Mouse (Mus musculus) large intestine, adult 2 months (tissue): ENCODE data around the gene Des. TPM values are rescaled to one million over a fixed set of nuclear protein-coding genes. Genes with fewer than 3 reads are reported as not detected.
A peak's percentile ranks its signal among the peaks of the same experiment; 100 is the strongest.

ENCODE experiments used
- DNase-seq: peaks from one replicate; pipeline ENCODE4 v3.0.0-alpha.2; 2012; ENCODE audit warnings: low read depth, low spot score
- WGBS: fragments of 180-500 bp; shearing (Covaris S2); methylation state at CpG from one replicate; pipeline ENCODE4 v1.1.7; 2018; 5-methylcytosine and 5-hydroxymethylcytosine counted together
- polyA plus RNA-seq: library from polyadenylated mRNA; depleted of rRNA; stranded (reverse); fragments of >200 nt; gene quantifications from 2 replicates; pipeline ENCODE4 v1.2.3, GENCODE M21; 2012

Gene Des
- polyA plus RNA-seq, 1 experiment = 360 TPM

- whole genome bisulfite sequencing = 33% methylated on average over 2 of the region's 2 CpGs
- DNase-seq = no peak
These were observed 20.8 kb downstream of the Des start for GRCm38 (mm10) chr1:75380951-75381350.

DNA sequence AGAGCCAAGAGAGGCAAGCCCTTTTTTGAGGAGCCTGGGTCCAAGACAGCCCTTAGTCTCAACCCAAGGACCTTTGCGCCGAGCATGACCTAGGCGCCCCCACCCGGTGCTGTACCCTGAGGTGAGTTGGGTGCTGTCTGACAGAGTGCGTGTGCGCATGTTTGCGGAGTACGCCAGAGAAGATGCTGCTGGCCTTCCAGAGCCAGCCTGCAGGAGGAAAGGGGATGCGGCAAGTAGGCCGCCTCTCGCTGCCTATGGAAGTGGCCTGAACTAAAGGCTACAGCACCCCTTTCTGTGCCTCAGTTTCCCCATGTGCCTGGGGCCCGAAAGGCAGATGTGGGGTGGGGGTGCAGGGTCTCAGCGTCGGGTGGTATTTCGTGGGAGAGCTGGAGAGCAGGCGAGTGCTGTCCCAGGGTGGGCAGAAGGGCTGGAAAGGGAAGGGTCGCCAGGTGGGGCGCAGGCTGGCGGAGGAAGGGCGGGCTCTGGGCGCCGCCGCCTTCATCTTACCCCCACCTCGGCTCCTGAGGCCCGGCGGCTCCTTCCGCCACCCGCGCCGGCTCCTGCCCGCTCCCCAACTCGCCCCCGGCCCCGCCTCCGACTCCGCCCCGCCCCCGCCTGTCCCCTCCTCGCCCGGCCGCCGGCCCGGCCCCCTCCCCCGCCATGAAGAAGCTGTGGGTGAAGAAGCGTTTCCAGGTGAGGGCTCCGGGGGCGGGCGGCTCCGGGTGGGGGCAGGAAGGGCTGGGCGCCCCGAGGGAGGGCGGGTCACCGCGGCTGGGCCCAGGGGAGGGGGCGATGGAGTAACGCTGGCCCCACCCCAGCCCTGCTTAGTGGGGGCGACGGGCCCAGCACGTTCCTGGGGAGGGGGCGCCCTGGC lies 21.6 kb downstream of the Des start:
- 8% methylated on average over 32 of the region's 60 CpGs for WGBS
- DNase-seq = no peak

- no peak for DNase-seq
- 2% methylated on average over 28 of the region's 28 CpGs for WGBS
These were observed 22.4 kb downstream of the Des start for GRCm38 (mm10) chr1:75382356-75383071.

DNA sequence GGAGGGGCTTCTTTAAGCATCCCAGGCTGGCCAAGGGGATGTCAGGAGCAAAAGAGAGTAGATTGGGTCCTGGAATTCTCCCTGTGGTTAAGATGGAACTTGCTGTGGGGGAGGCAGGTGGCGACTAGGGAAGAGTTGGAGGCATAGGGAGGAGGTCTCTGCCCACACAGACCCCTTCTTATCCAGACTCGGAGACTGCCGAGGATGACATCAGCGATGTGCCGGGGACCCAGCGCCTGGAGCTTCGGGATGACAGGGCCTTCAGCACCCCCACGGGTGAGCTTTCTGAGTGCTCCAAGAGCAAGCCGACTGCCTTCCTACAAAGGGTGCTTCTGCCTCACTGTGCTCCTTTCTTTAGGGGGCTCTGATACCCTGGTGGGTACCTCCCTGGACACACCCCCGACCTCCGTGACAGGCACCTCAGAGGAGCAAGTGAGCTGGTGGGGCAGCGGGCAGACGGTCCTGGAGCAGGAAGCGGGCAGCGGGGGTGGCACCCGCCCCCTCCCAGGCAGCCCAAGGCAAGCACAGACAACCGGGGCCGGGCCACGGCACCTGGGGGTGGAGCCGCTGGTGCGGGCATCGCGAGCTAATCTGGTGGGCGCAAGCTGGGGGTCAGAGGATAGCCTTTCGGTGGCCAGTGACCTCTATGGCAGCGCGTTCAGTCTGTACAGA lies 24.5 kb downstream of the Des start:
- 86% methylated on average over 27 of the region's 27 CpGs for WGBS
- no peak for DNase-seq

DNA sequence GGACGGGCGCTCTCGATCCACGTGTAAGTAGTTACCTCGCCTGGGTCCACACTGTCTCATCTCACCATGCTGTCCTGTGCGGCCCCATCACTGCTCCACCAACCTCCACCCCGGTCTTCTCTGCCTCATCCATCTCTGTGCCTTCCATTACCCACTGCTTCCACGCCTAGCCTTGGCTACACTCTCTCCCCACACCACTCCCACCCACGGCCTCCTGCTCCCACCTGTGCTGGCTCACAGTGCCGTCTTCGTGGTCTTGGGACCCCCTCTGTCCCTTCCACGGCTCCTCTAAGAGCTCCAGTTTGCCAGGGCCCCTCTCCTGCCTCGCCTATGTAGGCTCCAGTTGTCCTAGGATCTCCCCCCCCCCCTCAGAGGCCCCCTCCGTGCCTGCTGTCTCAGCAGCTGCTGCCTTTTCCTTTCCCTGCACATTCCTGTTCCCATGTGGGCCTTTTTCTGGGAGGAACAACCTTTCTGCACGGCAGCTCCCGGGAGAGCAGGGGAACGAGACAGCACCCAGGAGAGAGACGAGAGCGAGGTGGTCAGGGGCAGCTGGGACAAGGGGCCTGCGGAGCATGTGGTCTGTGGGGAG lies 25.1 kb downstream of the Des start:
- WGBS = 73% methylated on average over 20 of the region's 20 CpGs
- DNase-seq = no peak

GRCm38 (mm10) chr1:75386149-75386548 lies 26.0 kb downstream of the Des start:
- WGBS = 37% methylated on average over 4 of the region's 4 CpGs
- DNase-seq = no peak

DNA sequence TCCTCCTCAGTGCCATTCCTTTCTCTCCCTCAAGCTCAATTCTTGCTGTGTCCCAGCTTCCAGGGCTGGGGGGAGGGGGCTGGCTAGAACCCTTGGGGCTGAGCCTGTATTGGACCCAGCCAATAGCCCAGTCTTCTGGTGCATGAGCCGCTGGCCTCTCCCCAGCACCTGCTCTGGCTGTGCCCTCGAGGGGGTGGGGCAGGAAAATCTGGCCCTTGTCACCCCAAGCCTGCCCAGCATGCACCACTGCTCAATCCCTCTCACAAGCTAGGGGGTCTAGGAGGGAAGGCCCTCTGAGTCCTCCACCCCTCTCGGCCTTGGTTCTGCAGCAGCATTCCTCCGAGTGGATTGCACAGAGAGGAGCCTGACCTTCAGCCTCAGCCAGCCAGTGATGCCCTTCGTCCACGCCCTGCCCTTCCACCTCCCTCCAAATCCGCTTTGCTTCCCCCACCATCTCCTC lies 27.4 kb downstream of the Des start:
- no peak for DNase-seq
- WGBS = 25% methylated on average over 7 of the region's 7 CpGs

DNA sequence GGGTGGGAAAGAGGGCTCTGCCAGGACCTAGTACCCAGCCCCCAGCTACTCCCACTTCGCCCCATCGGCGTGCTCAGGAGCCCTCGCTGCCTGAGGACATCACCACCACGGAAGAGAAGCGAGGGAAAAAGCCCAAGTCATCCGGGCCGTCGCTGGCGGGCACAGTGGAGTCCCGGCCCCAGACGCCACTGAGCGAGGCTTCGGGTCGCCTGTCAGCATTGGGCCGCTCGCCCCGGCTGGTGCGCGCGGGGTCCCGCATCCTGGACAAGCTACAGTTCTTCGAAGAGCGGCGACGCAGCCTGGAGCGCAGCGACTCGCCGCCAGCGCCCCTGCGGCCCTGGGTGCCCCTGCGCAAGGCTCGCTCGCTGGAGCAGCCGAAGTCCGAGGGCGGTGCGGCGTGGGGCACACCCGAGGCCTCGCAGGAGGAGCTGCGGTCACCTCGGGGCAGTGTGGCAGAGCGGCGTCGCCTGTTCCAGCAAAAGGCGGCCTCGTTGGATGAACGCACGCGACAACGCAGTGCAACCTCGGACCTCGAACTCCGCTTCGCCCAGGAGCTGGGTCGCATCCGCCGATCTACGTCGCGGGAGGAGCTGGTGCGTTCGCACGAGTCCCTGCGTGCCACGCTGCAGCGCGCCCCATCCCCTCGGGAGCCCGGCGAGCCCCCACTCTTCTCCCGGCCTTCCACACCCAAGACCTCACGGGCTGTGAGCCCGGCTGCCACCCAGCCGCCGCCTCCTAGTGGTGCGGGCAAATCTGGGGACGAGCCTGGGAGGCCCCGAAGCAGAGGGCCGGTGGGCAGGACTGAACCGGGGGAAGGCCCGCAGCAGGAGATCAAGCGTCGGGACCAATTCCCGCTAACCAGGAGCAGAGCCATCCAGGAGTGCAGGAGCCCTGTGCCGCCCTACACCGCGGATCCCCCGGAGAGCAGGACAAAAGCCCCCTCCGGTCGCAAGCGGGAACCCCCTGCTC lies 28.1 kb downstream of the Des start:
- WGBS = 25% methylated on average over 94 of the region's 94 CpGs
- no peak for DNase-seq

DNA sequence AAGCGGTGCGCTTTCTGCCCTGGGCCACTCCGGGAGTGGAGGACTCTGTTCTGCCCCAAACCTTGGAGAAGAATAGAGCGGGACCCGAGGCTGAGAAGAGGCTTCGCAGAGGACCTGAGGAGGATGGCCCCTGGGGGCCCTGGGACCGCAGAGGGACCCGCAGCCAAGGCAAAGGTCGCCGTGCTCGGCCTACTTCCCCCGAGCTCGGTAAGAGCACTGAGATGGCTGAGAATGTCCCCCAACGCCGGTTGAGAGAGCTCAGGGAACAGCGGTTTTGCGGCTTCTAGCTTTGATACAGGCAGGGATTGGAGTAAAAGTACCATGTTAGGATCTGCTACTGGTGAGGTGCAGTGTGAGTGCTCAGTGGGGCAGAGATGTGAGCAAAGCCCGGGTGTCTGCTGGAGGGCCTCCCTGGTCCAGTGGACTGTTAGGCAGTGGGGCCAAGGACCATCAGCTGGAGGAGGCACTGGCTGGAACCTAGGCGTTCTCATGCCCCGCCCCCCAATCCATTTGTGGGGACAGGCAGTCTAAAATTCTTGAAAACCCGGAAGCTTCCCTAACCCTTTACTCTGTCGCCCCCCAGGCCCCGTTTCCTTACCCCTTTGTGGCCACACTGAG lies 28.9 kb downstream of the Des start:
- DNase-seq = no peak

DNA sequence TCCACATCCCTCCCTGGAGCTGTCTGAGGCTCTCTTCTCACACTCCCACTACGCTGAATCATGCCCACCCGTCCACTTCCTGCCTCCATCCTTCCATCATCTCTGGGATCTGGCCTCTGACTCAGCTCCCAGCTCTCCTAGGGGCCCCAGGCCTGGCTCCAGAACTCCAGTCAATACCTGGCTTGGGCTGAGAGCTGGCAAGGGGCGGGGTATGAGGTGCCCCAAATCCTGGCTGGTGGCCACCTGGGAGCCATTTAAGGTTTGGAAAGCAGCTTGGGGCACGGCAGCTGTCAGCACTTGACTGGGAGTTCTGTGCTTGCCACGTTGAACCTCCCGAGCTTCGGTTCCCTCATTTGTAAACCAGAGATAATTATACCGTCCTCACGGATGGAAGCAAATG lies 33.0 kb downstream of the Des start:
- no peak for DNase-seq
- WGBS = 44% methylated on average over 9 of the region's 9 CpGs

More for the DNA sequence above, 28.9 kb downstream of the Des start:
- 40% methylated on average over 23 of the region's 23 CpGs for WGBS

GRCm38 (mm10) chr1:75393846-75394245 lies 33.7 kb downstream of the Des start:
- no peak for DNase-seq
- 79% methylated on average over 3 of the region's 3 CpGs for WGBS

- peak; percentile 25 for DNase-seq
- 23% methylated on average over 9 of the region's 9 CpGs for WGBS
These were observed 38.8 kb downstream of the Des start for GRCm38 (mm10) chr1:75398761-75399402.

DNA sequence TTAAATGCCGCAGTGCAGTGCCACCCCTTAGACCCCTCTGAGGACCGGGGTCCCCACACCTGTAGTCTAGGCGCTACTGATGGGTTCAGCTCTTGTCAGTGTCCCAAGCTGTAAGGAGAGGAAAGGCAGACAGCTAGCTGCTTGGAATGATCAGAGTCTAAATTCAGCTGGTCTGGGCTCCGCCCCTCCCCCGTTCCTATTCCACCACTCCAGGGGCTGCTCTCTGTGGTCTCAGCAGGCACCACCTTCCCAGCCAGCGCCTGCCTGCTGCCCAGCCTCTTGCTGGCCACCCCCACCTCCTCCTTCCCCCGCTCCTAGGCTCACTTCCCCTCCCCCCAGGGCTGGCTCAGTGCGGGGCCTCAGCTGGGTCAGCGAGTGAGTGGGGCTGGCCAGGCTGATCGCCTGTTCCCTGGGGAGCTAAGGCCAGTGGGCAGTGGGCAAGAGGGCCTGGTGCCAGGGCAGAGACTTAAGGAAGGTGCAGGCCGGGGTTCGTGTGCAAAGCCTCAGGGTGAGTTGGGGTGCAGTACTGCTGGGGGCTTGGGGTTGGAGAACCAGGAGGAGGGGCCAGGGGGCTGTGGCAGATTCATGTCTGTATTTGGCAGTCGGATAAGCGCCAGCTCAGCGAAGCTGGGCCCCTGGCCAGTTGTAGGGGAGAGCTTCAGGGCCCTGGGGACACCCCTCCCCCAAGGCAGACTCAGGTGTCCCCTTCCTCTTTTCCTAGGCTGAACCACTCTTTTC lies 39.8 kb downstream of the Des start:
- DNase-seq = no peak
- 31% methylated on average over 15 of the region's 15 CpGs for WGBS

DNA sequence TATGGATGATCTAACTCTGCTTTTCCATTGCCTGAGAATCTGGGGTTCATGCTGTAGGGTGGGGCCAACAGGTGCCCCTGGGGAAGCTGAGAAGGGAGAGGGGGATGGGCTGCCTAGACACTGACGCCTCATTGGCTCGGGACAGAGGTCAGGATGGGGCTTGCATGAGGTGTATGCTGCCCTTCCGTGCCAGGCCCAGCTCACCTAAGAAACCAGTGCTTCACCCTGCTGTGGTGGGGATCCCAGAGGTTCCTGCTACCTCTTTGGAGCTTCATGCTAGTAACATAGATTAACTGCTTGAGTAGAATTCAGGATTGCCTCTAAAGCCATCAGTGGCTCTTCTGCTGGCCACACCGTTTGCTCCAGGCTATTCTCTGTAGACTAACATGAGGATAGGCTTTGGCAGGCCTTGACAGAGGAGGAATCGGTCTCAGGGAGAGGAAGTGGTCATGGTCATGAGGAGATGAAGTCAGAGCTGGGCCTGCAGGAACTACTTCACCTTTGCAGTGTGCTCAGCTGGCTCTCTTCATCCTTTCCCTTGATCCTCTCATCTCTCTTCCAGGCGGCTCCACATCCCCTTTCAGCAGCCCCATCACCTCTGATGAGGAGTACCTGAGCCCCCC lies 40.5 kb downstream of the Des start:
- no peak for DNase-seq
- 42% methylated on average over 6 of the region's 6 CpGs for WGBS

DNA sequence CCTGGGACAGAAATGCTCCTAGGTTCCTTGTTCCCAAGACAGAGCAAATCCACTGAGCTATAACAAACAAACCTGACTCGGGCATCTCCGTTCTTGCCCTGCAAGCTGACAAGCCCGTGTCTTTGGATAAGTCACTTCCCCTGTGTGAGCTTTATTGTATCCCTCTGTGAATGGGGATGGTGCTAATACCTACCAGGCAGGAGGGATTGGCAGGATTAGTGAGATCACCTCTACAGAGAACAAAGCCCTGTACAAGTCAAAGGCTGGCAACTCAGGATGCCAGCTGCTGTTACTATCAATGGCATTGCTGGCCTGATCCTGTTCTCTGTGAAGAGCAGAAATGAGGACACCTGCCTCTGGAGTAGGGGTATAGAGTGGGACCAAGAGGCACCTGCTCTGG lies 45.4 kb downstream of the Des start:
- 74% methylated on average over 3 of the region's 3 CpGs for WGBS
- no peak for DNase-seq

- 87% methylated on average over 15 of the region's 15 CpGs for WGBS
- no peak for DNase-seq
These were observed 46.0 kb downstream of the Des start for GRCm38 (mm10) chr1:75406173-75406572.

DNA sequence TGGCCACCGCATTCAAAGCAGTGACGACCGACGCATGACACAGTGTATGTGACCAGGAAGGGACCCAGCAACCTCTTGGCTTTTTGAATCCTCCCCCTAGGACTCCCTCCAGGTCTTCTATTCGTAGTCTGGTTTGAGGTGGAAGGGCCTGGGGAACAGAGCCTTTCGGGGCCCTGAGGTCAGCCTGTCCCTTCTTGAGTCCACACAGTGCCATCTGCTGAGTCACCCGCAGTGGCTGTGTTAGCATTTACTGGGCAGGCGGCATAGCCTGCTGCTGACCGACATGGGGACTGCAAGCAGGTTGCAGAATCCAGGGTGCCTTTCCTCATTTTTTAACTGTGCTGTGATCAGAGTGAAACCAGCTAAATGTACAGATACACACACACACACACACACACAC lies 46.9 kb downstream of the Des start:
- WGBS = 87% methylated on average over 9 of the region's 9 CpGs
- DNase-seq = no peak
